Mouse (Mus musculus) adrenal gland, adult 8-10 months (tissue): ENCODE data around the gene Supt3. TPM values are rescaled to one million over a fixed set of nuclear protein-coding genes. Genes with fewer than 3 reads are reported as not detected.
A peak's percentile ranks its signal among the peaks of the same experiment; 100 is the strongest.

Source experiments
- DNase-seq: peaks from one replicate; pipeline ENCODE4 v3.0.0; 2022
- total RNA-seq, 4 experiments: library from RNA; stranded (reverse); gene quantifications; 2 replicates each; pipeline ENCODE4 v1.2.4; 2022

Gene Supt3
- total RNA-seq, 4 experiments from 2014 or later, result 20.1 to 39.1 (median 31.3) TPM

- no peak for DNase-seq
Observed at GRCm38 (mm10) chr17:45058566-45059363, 281.8 kb downstream of the Supt3 start.

- DNase-seq, result no peak
Observed at GRCm38 (mm10) chr17:45063776-45064175, 286.8 kb downstream of the Supt3 start.

- DNase-seq, result peak; percentile 60
Observed at GRCm38 (mm10) chr17:45065465-45065864, 288.5 kb downstream of the Supt3 start.

GRCm38 (mm10) chr17:45067441-45067840, 290.5 kb downstream of the Supt3 start:
- no peak for DNase-seq

GRCm38 (mm10) chr17:45068321-45068720, 291.4 kb downstream of the Supt3 start:
- no peak for DNase-seq

- no peak for DNase-seq
Observed at GRCm38 (mm10) chr17:45072495-45073347, 295.8 kb downstream of the Supt3 start.

GRCm38 (mm10) chr17:45073348-45073634, 296.3 kb downstream of the Supt3 start:
- DNase-seq, result no peak

- DNase-seq, result no peak
Observed at GRCm38 (mm10) chr17:45073779-45074178, 296.8 kb downstream of the Supt3 start.

GRCm38 (mm10) chr17:45076951-45077350, 300.0 kb downstream of the Supt3 start:
- no peak for DNase-seq

GRCm38 (mm10) chr17:45077921-45078640, 301.1 kb downstream of the Supt3 start:
- DNase-seq, result no peak

GRCm38 (mm10) chr17:45081521-45081920, 304.6 kb downstream of the Supt3 start:
- DNase-seq, result no peak

- no peak for DNase-seq
Observed at GRCm38 (mm10) chr17:45081955-45082475, 305.1 kb downstream of the Supt3 start.

- no peak for DNase-seq
Observed at GRCm38 (mm10) chr17:45086361-45086760, 309.4 kb downstream of the Supt3 start.

- no peak for DNase-seq
Observed at GRCm38 (mm10) chr17:45087022-45087421, 310.1 kb downstream of the Supt3 start.

GRCm38 (mm10) chr17:45101064-45101463, 324.1 kb downstream of the Supt3 start:
- DNase-seq, result no peak

- DNase-seq, result no peak
Observed at GRCm38 (mm10) chr17:45115386-45115785, 338.4 kb downstream of the Supt3 start.

- DNase-seq, result no peak
Observed at GRCm38 (mm10) chr17:45118565-45119471, 341.9 kb downstream of the Supt3 start.

GRCm38 (mm10) chr17:45119609-45120201, 342.8 kb downstream of the Supt3 start:
- no peak for DNase-seq

GRCm38 (mm10) chr17:45123856-45124255, 346.9 kb downstream of the Supt3 start:
- no peak for DNase-seq

GRCm38 (mm10) chr17:45128611-45129010, 351.7 kb downstream of the Supt3 start:
- DNase-seq, result no peak
